Mouse (Mus musculus) cerebellum, postnatal 14 days (tissue): ENCODE data around the gene Nynrin.

Source experiments
- DNase-seq, 2 experiments: peaks; one replicate each; pipeline ENCODE4 v3.0.0; 2021; ENCODE audit warnings: mixed read lengths in 2 of 2

Gene Nynrin

GRCm38 (mm10) chr14:55840853-55841366 lies 12.9 kb upstream of the Nynrin start:
- no peak for DNase-seq

- no peak for DNase-seq
Observed at GRCm38 (mm10) chr14:55842794-55843193, 11.0 kb upstream of the Nynrin start.

- no peak for DNase-seq
Observed at GRCm38 (mm10) chr14:55845506-55846294, 8.1 kb upstream of the Nynrin start.

GRCm38 (mm10) chr14:55850885-55851284 lies 2.9 kb upstream of the Nynrin start:
- DNase-seq = no peak

DNA sequence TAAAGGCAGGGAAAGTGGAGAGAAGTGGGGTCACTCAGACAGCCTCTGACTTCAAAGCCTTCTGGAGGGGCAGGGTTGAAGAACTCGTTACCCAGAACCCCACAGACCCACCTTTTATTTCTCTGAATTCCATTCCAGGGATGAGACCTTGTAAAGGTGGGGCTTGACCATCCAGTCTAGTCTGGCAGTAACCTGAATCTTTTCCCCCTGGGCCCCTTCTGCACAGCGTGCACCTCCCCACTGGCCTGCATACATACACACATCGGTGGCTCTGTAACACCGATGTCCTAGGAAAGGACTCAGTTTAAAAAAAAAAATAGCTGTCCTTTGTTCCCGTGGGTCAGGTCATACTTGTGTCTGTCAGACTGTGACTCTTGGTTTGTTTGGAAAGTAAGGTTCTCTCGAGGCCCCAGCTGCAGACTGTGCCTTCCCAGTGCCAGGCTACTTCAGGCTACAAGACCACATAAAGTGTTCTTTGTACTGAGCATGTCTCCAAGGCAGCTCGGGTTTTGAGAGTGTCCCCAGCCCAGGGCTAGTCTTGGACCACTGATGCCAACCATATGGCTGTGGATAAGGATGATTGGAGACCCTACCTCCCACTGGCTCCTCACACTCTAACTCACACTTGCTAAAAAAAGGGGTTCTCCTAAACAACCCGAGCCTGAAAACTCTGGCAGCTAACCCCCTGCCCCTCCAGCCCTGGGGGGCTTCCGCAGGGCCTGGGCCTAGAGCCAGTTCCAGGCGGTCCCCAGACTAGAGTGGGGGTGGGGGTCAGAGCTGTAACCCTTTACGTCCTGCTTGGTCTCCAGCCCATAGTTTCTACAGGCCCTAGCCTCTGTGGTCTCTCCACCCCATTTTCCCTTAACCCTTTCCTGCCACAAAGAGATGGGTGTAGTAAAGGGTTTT lies 911 bp upstream of the Nynrin start:
- peak in 1 of 2 experiments; percentile 29 for DNase-seq

DNA sequence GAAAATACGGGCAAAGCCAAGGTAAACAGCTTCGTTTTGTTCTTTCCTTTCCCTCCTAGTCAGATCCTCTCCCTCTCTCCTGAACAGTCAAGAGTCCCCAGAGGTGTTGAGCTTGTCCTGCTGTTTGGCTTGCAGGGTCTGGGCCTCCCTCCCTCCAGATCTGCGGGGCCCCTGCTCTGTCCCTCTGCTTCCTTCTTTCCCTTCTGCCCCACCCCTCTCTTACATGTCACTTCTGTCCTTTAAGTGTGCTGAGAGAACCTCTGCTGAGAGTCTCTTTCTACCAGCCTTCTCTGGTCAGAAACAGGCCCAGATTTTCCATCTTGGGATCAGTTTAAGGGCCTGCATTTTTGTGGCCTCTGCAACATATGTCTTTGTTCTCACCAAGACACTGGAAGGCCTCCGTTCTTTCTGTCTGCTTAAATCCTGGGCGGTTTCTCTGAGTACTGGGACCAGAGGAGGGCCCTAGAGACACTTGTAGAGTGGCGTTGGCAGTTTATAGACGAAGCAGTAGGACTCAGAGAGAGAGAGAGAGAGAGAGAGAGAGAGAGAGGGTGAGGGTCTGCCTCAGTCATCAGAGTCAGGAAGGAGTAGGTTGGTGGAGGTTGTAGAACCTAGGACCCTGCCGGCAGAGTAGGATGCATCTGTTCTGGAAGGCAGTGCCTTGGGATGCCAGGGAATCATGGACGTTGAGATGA lies 743 bp downstream of the Nynrin start:
- no peak for DNase-seq

DNA sequence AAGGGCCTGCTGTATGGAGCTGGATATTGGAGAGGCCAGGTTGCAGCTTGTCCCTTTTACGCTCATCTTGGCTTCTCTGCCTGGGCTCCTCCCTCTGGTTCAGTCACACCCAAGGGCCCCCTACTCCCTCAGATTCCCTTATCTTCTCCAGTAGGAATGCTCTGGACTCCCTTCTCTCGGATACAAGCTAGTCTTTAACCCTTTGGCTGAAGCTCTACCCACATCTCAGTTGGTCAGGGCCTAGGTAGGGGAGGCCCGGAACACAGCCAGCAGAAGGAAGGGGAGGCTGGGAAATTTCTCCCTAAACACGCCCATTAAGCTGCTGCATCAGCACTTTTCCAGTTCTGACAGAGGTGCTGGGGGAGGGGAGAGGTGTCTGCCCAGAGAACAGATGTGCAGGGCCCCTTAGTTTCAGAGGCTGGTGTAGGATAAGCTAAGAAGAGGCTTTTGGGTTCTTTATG lies 1.3 kb downstream of the Nynrin start:
- no peak for DNase-seq

GRCm38 (mm10) chr14:55857588-55857987 lies 3.8 kb downstream of the Nynrin start:
- DNase-seq = no peak

DNA sequence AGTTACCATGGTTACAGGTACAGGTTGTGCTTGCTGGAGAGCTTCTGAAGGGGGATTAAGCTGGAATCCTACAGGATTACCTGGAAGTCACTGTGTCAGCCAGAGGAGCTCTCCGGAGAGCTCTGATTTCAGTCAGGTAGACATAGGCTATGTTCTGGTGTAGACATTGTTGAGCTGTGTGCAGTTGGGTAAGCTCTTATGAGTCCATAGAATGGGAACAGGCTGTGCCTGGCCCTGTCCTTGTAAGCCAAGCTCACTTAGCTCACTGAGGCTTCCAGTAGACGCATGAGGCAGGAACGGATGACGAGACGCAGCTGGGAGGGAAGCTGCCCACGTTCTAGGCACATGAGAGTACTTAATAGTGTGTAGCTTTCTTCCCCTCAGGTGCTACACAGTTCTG lies 8.4 kb downstream of the Nynrin start:
- no peak for DNase-seq

GRCm38 (mm10) chr14:55862970-55863369 lies 9.2 kb downstream of the Nynrin start:
- DNase-seq = no peak

GRCm38 (mm10) chr14:55863773-55864172 lies 10.0 kb downstream of the Nynrin start:
- DNase-seq = peak; percentile 84 to 85

GRCm38 (mm10) chr14:55866962-55867361 lies 13.2 kb downstream of the Nynrin start:
- DNase-seq = peak; percentile 79 to 86

DNA sequence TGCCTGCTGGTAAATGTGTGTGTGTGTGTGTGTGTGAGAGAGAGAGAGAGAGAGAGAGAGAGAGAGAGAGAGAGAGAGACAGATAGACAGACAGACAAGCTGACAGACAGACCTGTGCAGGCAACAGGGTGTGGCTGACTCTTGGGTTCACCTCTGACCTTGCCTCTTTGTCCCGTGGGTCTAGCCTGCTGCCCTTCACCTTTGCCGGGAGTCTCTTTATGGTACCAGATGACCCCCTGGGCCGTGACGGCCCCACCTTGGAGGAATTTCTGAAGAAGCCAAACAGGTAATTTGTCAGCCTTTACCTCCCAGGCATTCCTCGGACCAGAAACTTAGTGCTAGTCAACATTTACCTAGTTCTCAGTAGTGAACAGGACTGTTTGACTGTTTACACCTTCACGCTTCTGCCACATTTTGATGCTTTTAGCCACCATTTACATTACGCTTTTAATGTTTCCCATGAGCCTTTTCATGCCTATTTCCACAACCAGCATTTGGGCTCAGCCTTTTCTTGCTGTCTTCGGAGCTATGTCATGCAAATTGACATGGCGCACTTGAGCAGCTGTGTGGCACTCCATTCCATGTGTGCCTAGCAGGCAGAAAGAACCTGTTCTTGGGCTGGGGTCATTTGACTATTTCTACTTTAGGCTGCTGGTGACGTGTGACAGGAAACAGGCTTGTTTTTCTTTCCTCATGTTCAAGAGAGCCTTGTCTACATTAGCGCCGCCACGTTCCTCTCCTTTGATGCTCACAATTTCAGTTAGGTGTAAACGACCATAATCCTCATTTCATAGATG lies 14.6 kb downstream of the Nynrin start:
- DNase-seq = no peak

DNA sequence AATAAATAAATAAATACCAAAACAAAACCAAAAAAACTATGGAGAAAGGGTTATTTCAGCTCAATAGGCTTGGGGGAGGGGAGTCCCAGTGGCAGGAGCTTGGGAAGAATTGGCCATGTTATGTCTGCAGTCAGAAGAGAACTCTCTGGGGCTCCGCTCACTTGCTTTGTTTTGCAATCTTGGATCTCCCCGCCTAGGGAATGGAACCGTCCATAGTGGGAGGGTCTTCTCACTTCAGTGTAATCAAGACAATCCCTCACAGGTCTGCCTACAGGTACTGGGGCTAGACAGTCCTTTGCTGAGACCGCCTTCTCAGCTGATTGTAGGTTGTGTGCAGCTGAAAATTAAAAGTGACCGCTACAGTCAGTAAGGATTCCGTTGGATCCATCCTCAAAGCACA lies 15.7 kb downstream of the Nynrin start:
- DNase-seq = no peak

DNA sequence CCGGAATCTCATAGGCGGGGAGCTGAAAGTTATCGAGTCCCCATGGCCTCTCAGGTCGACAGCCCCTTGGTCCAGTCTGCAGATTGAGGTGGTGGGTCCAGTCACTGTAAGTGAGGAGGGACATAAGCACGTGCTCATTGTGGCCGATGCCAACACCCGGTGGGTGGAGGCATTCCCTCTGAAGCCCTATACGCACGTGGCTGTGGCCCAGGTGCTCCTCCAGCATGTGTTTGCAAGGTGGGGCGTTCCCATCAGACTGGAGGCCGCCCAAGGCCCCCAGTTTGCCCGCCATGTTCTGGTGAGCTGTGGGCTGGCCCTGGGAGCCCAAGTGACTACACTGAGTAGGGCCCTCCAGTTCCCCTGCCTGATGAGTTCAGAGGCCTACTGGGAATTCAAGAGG lies 18.2 kb downstream of the Nynrin start:
- DNase-seq = peak in 1 of 2 experiments; percentile 13

GRCm38 (mm10) chr14:55872551-55872950 lies 18.7 kb downstream of the Nynrin start:
- peak in 1 of 2 experiments; percentile 23 for DNase-seq

DNA sequence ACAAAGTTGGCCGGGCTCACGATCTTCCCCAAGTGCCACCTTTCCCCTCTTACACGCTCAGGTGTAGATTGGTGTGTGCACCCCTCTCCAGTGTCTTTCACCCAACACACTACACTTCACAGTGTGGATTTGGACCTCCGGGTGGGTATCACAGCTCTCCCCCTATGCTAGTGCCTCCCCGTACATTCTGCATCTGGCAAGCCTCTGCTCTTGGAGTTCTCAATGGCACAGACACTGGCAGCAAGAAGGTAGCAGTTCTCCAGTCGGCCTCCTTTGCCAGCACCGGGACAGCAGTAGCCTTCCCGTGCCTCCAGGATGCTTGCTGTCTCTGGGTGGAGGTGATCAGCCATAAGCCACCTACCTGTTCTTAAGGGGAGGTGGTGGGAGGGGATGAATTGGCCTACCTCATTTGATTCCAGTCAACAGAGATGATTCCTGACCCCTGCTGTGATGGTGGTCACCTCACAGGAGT lies 19.5 kb downstream of the Nynrin start:
- DNase-seq = no peak

GRCm38 (mm10) chr14:55873714-55874683 lies 20.2 kb downstream of the Nynrin start:
- DNase-seq = peak; percentile 94 to 96

- DNase-seq = peak; percentile 55 to 62
Observed at GRCm38 (mm10) chr14:55877469-55878315, 23.9 kb downstream of the Nynrin start.
